Mouse (Mus musculus) testis, postnatal 14 days (tissue): Measurements from ENCODE around the gene 2410131K14Rik.
A peak's percentile ranks its signal among the peaks of the same experiment; 100 is the strongest.

ENCODE experiments used
- DNase-seq: peaks from one replicate; pipeline ENCODE4 v3.0.0; 2021; ENCODE audit warnings: low spot score

Gene 2410131K14Rik

GRCm38 (mm10) chr5:118244606-118245443, at the start of gene 2410131K14Rik, which contains the start of gene Rnft2:
Gene 2410131K14Rik, plus strand, starts transcription at chr5:118245227.
Gene Rnft2, minus strand, starts transcription at chr5:118245116.
- peak; percentile 100 for DNase-seq

GRCm38 (mm10) chr5:118197421-118197820, 47.6 kb upstream of the 2410131K14Rik start:
- DNase-seq, result no peak

- DNase-seq, result no peak
Measured at GRCm38 (mm10) chr5:118199670-118200069, 45.4 kb upstream of the 2410131K14Rik start.

GRCm38 (mm10) chr5:118204675-118205440, 40.2 kb upstream of the 2410131K14Rik start:
- no peak for DNase-seq

- no peak for DNase-seq
Measured at GRCm38 (mm10) chr5:118205852-118206251, 39.2 kb upstream of the 2410131K14Rik start.

GRCm38 (mm10) chr5:118214012-118214411, 31.0 kb upstream of the 2410131K14Rik start:
- no peak for DNase-seq

GRCm38 (mm10) chr5:118214418-118215154, 30.4 kb upstream of the 2410131K14Rik start:
- DNase-seq, result peak; percentile 66

- DNase-seq, result no peak
Measured at GRCm38 (mm10) chr5:118217410-118217809, 27.6 kb upstream of the 2410131K14Rik start.

GRCm38 (mm10) chr5:118223142-118223757, 21.8 kb upstream of the 2410131K14Rik start:
- no peak for DNase-seq

GRCm38 (mm10) chr5:118230071-118230611, 14.9 kb upstream of the 2410131K14Rik start:
- DNase-seq, result no peak

- peak; percentile 42 for DNase-seq
Measured at GRCm38 (mm10) chr5:118236891-118237290, 8.1 kb upstream of the 2410131K14Rik start.

- DNase-seq, result no peak
Measured at GRCm38 (mm10) chr5:118239671-118240070, 5.4 kb upstream of the 2410131K14Rik start.

GRCm38 (mm10) chr5:118245606-118246308, 730 bp downstream of the 2410131K14Rik start:
- peak; percentile 32 for DNase-seq

- DNase-seq, result no peak
Measured at GRCm38 (mm10) chr5:118247378-118247777, 2.4 kb downstream of the 2410131K14Rik start.

- DNase-seq, result no peak
Measured at GRCm38 (mm10) chr5:118250987-118251386, 6.0 kb downstream of the 2410131K14Rik start.

GRCm38 (mm10) chr5:118253551-118253950, 8.5 kb downstream of the 2410131K14Rik start:
- DNase-seq, result no peak

GRCm38 (mm10) chr5:118256981-118257380, 12.0 kb downstream of the 2410131K14Rik start:
- DNase-seq, result no peak

- no peak for DNase-seq
Measured at GRCm38 (mm10) chr5:118259152-118259551, 14.1 kb downstream of the 2410131K14Rik start.

GRCm38 (mm10) chr5:118259636-118260035, 14.6 kb downstream of the 2410131K14Rik start:
- DNase-seq, result no peak

- DNase-seq, result no peak
Measured at GRCm38 (mm10) chr5:118260055-118260454, 15.0 kb downstream of the 2410131K14Rik start.

- DNase-seq, result no peak
Measured at GRCm38 (mm10) chr5:118260642-118261041, 15.6 kb downstream of the 2410131K14Rik start.
